Mouse (Mus musculus) midbrain, embryonic 15.5 days (tissue): ENCODE measurements around the gene Thoc5. TPM values are rescaled to one million over a fixed set of nuclear protein-coding genes. Genes with fewer than 3 reads are reported as not detected.

ENCODE experiments used
- ATAC-seq: fragments of 200-750 bp; cut with Nextera tagmentation; replicated peaks from 2 replicates; pipeline ENCODE4 v1.8.0; 2017; ENCODE audit warnings: moderate TSS enrichment
- H3K27ac ChIP-seq: fragments of 300-500 bp; sonication (generic); 2 replicates; pipeline ENCODE4 v1.5.1; 2015; ENCODE audit warnings: mild to moderate bottlenecking, inconsistent platforms
- H3K27me3 ChIP-seq: fragments of 300-500 bp; sonication (generic); replicated peaks from 2 replicates; pipeline ENCODE4 v1.6.1; 2015; ENCODE audit warnings: inconsistent platforms
- H3K36me3 ChIP-seq: fragments of 300-500 bp; sonication (generic); replicated peaks from 2 replicates; pipeline ENCODE4 v1.6.1; 2015; ENCODE audit warnings: inconsistent platforms
- H3K4me1 ChIP-seq: fragments of 300-500 bp; sonication (generic); 2 replicates; pipeline ENCODE4 v1.6.1; 2015; ENCODE audit warnings: inconsistent platforms
- H3K4me2 ChIP-seq: fragments of 300-500 bp; sonication (generic); 2 replicates; pipeline ENCODE4 v1.6.1; 2015; ENCODE audit warnings: inconsistent platforms, mild to moderate bottlenecking, moderate library complexity
- H3K4me3 ChIP-seq: fragments of 300-500 bp; sonication (generic); 2 replicates; pipeline ENCODE4 v1.5.1; 2015; ENCODE audit warnings: mild to moderate bottlenecking, inconsistent platforms
- H3K9ac ChIP-seq: fragments of 300-500 bp; sonication (generic); 2 replicates; pipeline ENCODE4 v1.6.1; 2015; ENCODE audit warnings: mild to moderate bottlenecking, inconsistent platforms
- H3K9me3 ChIP-seq: fragments of 300-500 bp; sonication (generic); 2 replicates; pipeline ENCODE4 v1.6.1; 2016; ENCODE audit warnings: inconsistent platforms
- WGBS: fragments of 180-500 bp; shearing (Covaris S2); methylation state at CpG from one replicate; pipeline ENCODE4 v1.1.7; 2015; ENCODE audit warnings: mixed read lengths; 5-methylcytosine and 5-hydroxymethylcytosine counted together
- polyA plus RNA-seq: library from polyadenylated mRNA; unstranded; fragments of >200 nt; fragmentation: Nextera tagmentation; extraction: Ambion mirVana; gene quantifications from 2 replicates; pipeline ENCODE4 v1.2.1, GENCODE M21; 2015

The Thoc5 gene
- polyA plus RNA-seq, 1 experiment from 2014 or later, result 59.7 TPM

- whole genome bisulfite sequencing, result under 1% methylated on average over 30 of the region's 30 CpGs
- Histone ChIP-seq H3K4me3 (peak within 1 kb of the TSS; percentile 88), H3K27me3 (no peaks in the 10 kb centered on the region), H3K27ac (peak within 1 kb of the TSS; percentile 88), H3K36me3 (peaks cover 5% of the 10 kb centered on the region; the same call in 1 of the 2 replicates), H3K9ac (peak within 1 kb of the TSS; percentile 97), H3K4me2 (peak within 1 kb of the TSS; percentile 86), H3K9me3 (no peaks in the 10 kb centered on the region), H3K4me1 (peaks cover 15% of the 10 kb centered on the region)
- ATAC-seq, result peak; percentile 96
Observed at GRCm38 (mm10) chr11:4873755-4874475, 21.2 kb upstream of the Thoc5 start, which contains the start of gene Nipsnap1. Gene Nipsnap1, plus strand, starts transcription at chr11:4873951.

- H3K9ac ChIP-seq, result peak overlapping the region; percentile 97
- H3K4me2 ChIP-seq, result peak overlapping the region; percentile 86
- peak overlapping the region; percentile 88 for H3K27ac ChIP-seq
- H3K4me1 ChIP-seq, result peaks cover 15% of the 10 kb centered on the region
- ATAC-seq, result peak; percentile 51
- H3K36me3 ChIP-seq, result peaks cover 5% of the 10 kb centered on the region; the same call in 1 of the 2 replicates
- 2% methylated on average over 10 of the region's 10 CpGs for WGBS
- H3K27me3 ChIP-seq, result no peaks in the 10 kb centered on the region
- H3K9me3 ChIP-seq, result no peaks in the 10 kb centered on the region
- H3K4me3 ChIP-seq, result peak overlapping the region; percentile 88
Observed at GRCm38 (mm10) chr11:4874551-4874950, 20.6 kb upstream of the Thoc5 start.

- 94% methylated on average over 4 of the region's 4 CpGs for WGBS
- no peak overlapping the region for H3K4me3 ChIP-seq
- H3K27me3 ChIP-seq, result no peaks in the 10 kb centered on the region
- H3K9ac ChIP-seq, result no peak overlapping the region
- H3K36me3 ChIP-seq, result peaks cover 14% of the 10 kb centered on the region
- no peak overlapping the region for H3K27ac ChIP-seq
- no peaks in the 10 kb centered on the region for H3K9me3 ChIP-seq
- H3K4me1 ChIP-seq, result no peaks in the 10 kb centered on the region
- H3K4me2 ChIP-seq, result no peak overlapping the region
- no peak for ATAC-seq
Observed at GRCm38 (mm10) chr11:4881087-4881486, 14.0 kb upstream of the Thoc5 start.

GRCm38 (mm10) chr11:4882892-4883627, 12.1 kb upstream of the Thoc5 start:
- Histone ChIP-seq H3K27me3 (no peaks in the 10 kb centered on the region), H3K9ac (no peak overlapping the region), H3K9me3 (no peaks in the 10 kb centered on the region), H3K4me3 (no peak overlapping the region), H3K36me3 (peaks cover 19% of the 10 kb centered on the region), H3K4me2 (no peak overlapping the region), H3K4me1 (no peaks in the 10 kb centered on the region), H3K27ac (no peak overlapping the region)
- WGBS, result 62% methylated on average over 14 of the region's 14 CpGs
- 0 out of 2 replicates have a peak, but pooled peaks have one; percentile 33 for ATAC-seq

GRCm38 (mm10) chr11:4885385-4885903, 9.7 kb upstream of the Thoc5 start:
- no peak for ATAC-seq
- WGBS, result 61% methylated on average over 2 of the region's 2 CpGs

GRCm38 (mm10) chr11:4886987-4887386, 8.1 kb upstream of the Thoc5 start:
- H3K9ac ChIP-seq, result no peak overlapping the region
- WGBS, result over 99% methylated on average over 3 of the region's 3 CpGs

More at GRCm38 (mm10) chr11:4885385-4885903, 9.7 kb upstream of the Thoc5 start:
- Histone ChIP-seq H3K4me2 (no peak overlapping the region), H3K9me3 (no peaks in the 10 kb centered on the region), H3K4me1 (no peaks in the 10 kb centered on the region), H3K27ac (no peak overlapping the region), H3K36me3 (peaks cover 42% of the 10 kb centered on the region), H3K4me3 (no peak overlapping the region), H3K9ac (no peak overlapping the region), H3K27me3 (no peaks in the 10 kb centered on the region)

GRCm38 (mm10) chr11:4900437-4900836, 5.3 kb downstream of the Thoc5 start:
- H3K4me3 ChIP-seq, result no peak overlapping the region
- peaks cover 44% of the 10 kb centered on the region for H3K36me3 ChIP-seq
- no peak overlapping the region for H3K4me2 ChIP-seq
- H3K9ac ChIP-seq, result no peak overlapping the region
- WGBS, result 68% methylated on average over 5 of the region's 5 CpGs
- no peak overlapping the region for H3K27ac ChIP-seq
- no peaks in the 10 kb centered on the region for H3K27me3 ChIP-seq
- H3K4me1 ChIP-seq, result peaks cover 11% of the 10 kb centered on the region
- H3K9me3 ChIP-seq, result no peaks in the 10 kb centered on the region
- ATAC-seq, result no peak

More at GRCm38 (mm10) chr11:4886987-4887386, 8.1 kb upstream of the Thoc5 start:
- Histone ChIP-seq H3K4me3 (no peak overlapping the region), H3K36me3 (peaks cover 51% of the 10 kb centered on the region), H3K9me3 (no peaks in the 10 kb centered on the region), H3K27ac (no peak overlapping the region), H3K27me3 (no peaks in the 10 kb centered on the region), H3K4me2 (no peak overlapping the region), H3K4me1 (no peaks in the 10 kb centered on the region)
- no peak for ATAC-seq

GRCm38 (mm10) chr11:4901956-4902355, 6.8 kb downstream of the Thoc5 start:
- 79% methylated on average over 6 of the region's 6 CpGs for WGBS
- no peak overlapping the region for H3K4me2 ChIP-seq
- no peak overlapping the region for H3K27ac ChIP-seq
- no peaks in the 10 kb centered on the region for H3K9me3 ChIP-seq
- 0 out of 2 replicates have a peak, but pooled peaks cover 3% of the 10 kb centered on the region for H3K4me1 ChIP-seq
- ATAC-seq, result no peak
- H3K27me3 ChIP-seq, result no peaks in the 10 kb centered on the region
- H3K36me3 ChIP-seq, result peaks cover 53% of the 10 kb centered on the region
- no peak overlapping the region for H3K9ac ChIP-seq
- H3K4me3 ChIP-seq, result no peak overlapping the region

GRCm38 (mm10) chr11:4906231-4906630, 11.1 kb downstream of the Thoc5 start:
- Histone ChIP-seq H3K9ac (no peak overlapping the region), H3K36me3 (peaks cover 50% of the 10 kb centered on the region), H3K4me2 (no peak overlapping the region), H3K4me3 (no peak overlapping the region), H3K27me3 (no peaks in the 10 kb centered on the region), H3K27ac (no peak overlapping the region), H3K4me1 (no peaks in the 10 kb centered on the region), H3K9me3 (no peaks in the 10 kb centered on the region)
- 90% methylated on average over 6 of the region's 6 CpGs for WGBS
- ATAC-seq, result no peak

GRCm38 (mm10) chr11:4916068-4916467, 20.9 kb downstream of the Thoc5 start:
- Histone ChIP-seq H3K4me3 (no peak overlapping the region), H3K9me3 (no peaks in the 10 kb centered on the region), H3K9ac (no peak overlapping the region), H3K27me3 (no peaks in the 10 kb centered on the region), H3K36me3 (peaks cover 52% of the 10 kb centered on the region), H3K27ac (no peak overlapping the region), H3K4me2 (no peak overlapping the region), H3K4me1 (no peaks in the 10 kb centered on the region)
- 62% methylated on average over 1 of the region's 1 CpGs for whole genome bisulfite sequencing
- no peak for ATAC-seq

- Histone ChIP-seq H3K9me3 (no peaks in the 10 kb centered on the region), H3K4me3 (no peak overlapping the region), H3K4me2 (no peak overlapping the region), H3K4me1 (no peaks in the 10 kb centered on the region), H3K27me3 (no peaks in the 10 kb centered on the region), H3K9ac (no peak overlapping the region), H3K27ac (no peak overlapping the region), H3K36me3 (peaks cover 55% of the 10 kb centered on the region)
- 82% methylated on average over 2 of the region's 2 CpGs for WGBS
- no peak for ATAC-seq
Observed at GRCm38 (mm10) chr11:4921281-4921680, 26.2 kb downstream of the Thoc5 start.

GRCm38 (mm10) chr11:4921751-4922150, 26.6 kb downstream of the Thoc5 start:
- 93% methylated on average over 7 of the region's 7 CpGs for WGBS
- H3K4me1 ChIP-seq, result no peaks in the 10 kb centered on the region
- no peak for ATAC-seq
- H3K4me2 ChIP-seq, result no peak overlapping the region
- peaks cover 59% of the 10 kb centered on the region for H3K36me3 ChIP-seq
- no peaks in the 10 kb centered on the region for H3K9me3 ChIP-seq
- H3K27me3 ChIP-seq, result no peaks in the 10 kb centered on the region
- H3K27ac ChIP-seq, result no peak overlapping the region
- H3K4me3 ChIP-seq, result no peak overlapping the region
- H3K9ac ChIP-seq, result no peak overlapping the region
